ENCODE assay signal across 14 mouse cellular contexts in genomic region chr10:119483068-119483705, GRCm38 (mm10). TPM values are rescaled to one million over a fixed set of nuclear protein-coding genes. Genes with fewer than 3 reads are reported as not detected.
DNase-seq lines count a peak whose midpoint lies in the region; ATAC-seq lines count a peak whose summit lies in the region.
"Had no signal": no experiment of that assay in that cellular context is flagged by ENCODE, and none has a peak within 500 bp of the region (broad histone marks: within the 10 kb centered on the region; RNA-seq: fewer than 3 reads in every experiment).

No protein-coding gene starts in this region.

- H3K9me3 ChIP-seq in hindbrain, embryonic 11.5 days (ENCODE audit: control insufficient read depth, low read length) = no peaks in the 10 kb centered on the region
- no peaks in the 10 kb centered on the region for H3K9me3 ChIP-seq in limb, embryonic 10.5 days (replicated peaks)
- H3K9me3 ChIP-seq in midbrain, embryonic 16.5 days (replicated peaks; ENCODE audit: control insufficient read depth, low read length, poor library complexity, severe bottlenecking) = no peaks in the 10 kb centered on the region
- H3K9me3 ChIP-seq: embryonic facial prominence, embryonic 12.5 days; limb, embryonic 15.5 days had no signal

- no peaks in the 10 kb centered on the region for H3K27me3 ChIP-seq in hindbrain, embryonic 11.5 days (ENCODE audit: control insufficient read depth, insufficient read depth, low read length)
- H3K27me3 ChIP-seq in limb, embryonic 10.5 days (ENCODE audit: low read depth, poor library complexity, severe bottlenecking) = no peaks in the 10 kb centered on the region
- no peaks in the 10 kb centered on the region for H3K27me3 ChIP-seq in midbrain, embryonic 16.5 days (ENCODE audit: control insufficient read depth, insufficient read depth, low read depth, low read length)
- H3K27me3 ChIP-seq: embryonic facial prominence, embryonic 12.5 days; limb, embryonic 15.5 days had no signal

- no peak overlapping the region for H3K4me3 ChIP-seq in hindbrain, embryonic 11.5 days (ENCODE audit: low read depth, low read length)
- no peak overlapping the region for H3K4me3 ChIP-seq in limb, embryonic 10.5 days
- no peak overlapping the region for H3K4me3 ChIP-seq in midbrain, embryonic 16.5 days (ENCODE audit: low read depth, low read length)
- H3K4me3 ChIP-seq: embryonic facial prominence, embryonic 12.5 days; limb, embryonic 15.5 days had no signal

- ATAC-seq in hindbrain, embryonic 11.5 days (ENCODE audit: low FRiP score) = peak; percentile 25; the same call in 1 of the 2 replicates
- ATAC-seq in midbrain, embryonic 16.5 days = no peak

- peak; percentile 63 for DNase-seq in heart, adult 11 months
- DNase-seq in heart, adult 18-20 months = no peak
- peak; percentile 34 for DNase-seq in hindbrain, embryonic 11.5 days (ENCODE audit: low spot score)
- DNase-seq in limb, embryonic 10.5 days (ENCODE audit: low spot score) = no peak
- no peak for DNase-seq in kidney, postnatal 36 days
- no peak for DNase-seq in thymus, postnatal 0 days (ENCODE audit: low spot score)
- DNase-seq: adrenal gland, adult 8-10 months; cerebellum, adult 2 months; lung, adult 18-20 months had no signal

- 0 out of 2 replicates have a peak overlapping the region, but pooled peaks have one; percentile 7 for H3K4me2 ChIP-seq in hindbrain, embryonic 11.5 days (replicated peaks; ENCODE audit: low read depth, low read length)
- H3K4me2 ChIP-seq in midbrain, embryonic 16.5 days (ENCODE audit: low read length) = 0 out of 2 replicates have a peak overlapping the region, but pooled peaks have one; percentile 14
- H3K4me2 ChIP-seq: embryonic facial prominence, embryonic 12.5 days; limb, embryonic 15.5 days had no signal

- no peaks in the 10 kb centered on the region for H3K36me3 ChIP-seq in hindbrain, embryonic 11.5 days (ENCODE audit: control insufficient read depth, insufficient read depth, low read length)
- H3K36me3 ChIP-seq in limb, embryonic 10.5 days = no peaks in the 10 kb centered on the region
- no peaks in the 10 kb centered on the region for H3K36me3 ChIP-seq in midbrain, embryonic 16.5 days (ENCODE audit: control insufficient read depth, insufficient read depth, low read length)
- H3K36me3 ChIP-seq: embryonic facial prominence, embryonic 12.5 days; G1E; limb, embryonic 15.5 days had no signal

- no peak overlapping the region for H3K9ac ChIP-seq in hindbrain, embryonic 11.5 days (ENCODE audit: low read depth, low read length)
- no peak overlapping the region for H3K9ac ChIP-seq in midbrain, embryonic 16.5 days (ENCODE audit: low read depth, low read length)
- H3K9ac ChIP-seq: embryonic facial prominence, embryonic 12.5 days; limb, embryonic 15.5 days had no signal

- H3K4me1 ChIP-seq in hindbrain, embryonic 11.5 days (replicated peaks; ENCODE audit: control insufficient read depth, insufficient read depth, low read length) = peaks cover 5% of the 10 kb centered on the region
- H3K4me1 ChIP-seq in limb, embryonic 10.5 days = peaks cover 30% of the 10 kb centered on the region
- peaks cover 12% of the 10 kb centered on the region for H3K4me1 ChIP-seq in midbrain, embryonic 16.5 days (ENCODE audit: control insufficient read depth, insufficient read depth, low read length)

- no peak overlapping the region for H3K27ac ChIP-seq in hindbrain, embryonic 11.5 days (ENCODE audit: low read depth, low read length)
- H3K27ac ChIP-seq in limb, embryonic 10.5 days = peak overlapping the region; percentile 3; the same call in 1 of the 2 replicates
- H3K27ac ChIP-seq in midbrain, embryonic 16.5 days (ENCODE audit: low read length) = no peak overlapping the region
- H3K27ac ChIP-seq: embryonic facial prominence, embryonic 12.5 days; limb, embryonic 15.5 days; macrophage had no signal

- 43% methylated on average over 17 of the region's 17 CpGs for WGBS in hindbrain, embryonic 11.5 days
- WGBS in limb, embryonic 10.5 days = 64% methylated on average over 17 of the region's 17 CpGs
- WGBS in midbrain, embryonic 16.5 days = 43% methylated on average over 17 of the region's 17 CpGs

RNA-seq across cellular contexts. Expression of gene Grip1, which starts 29.6 kb away (rescaled TPM):
- under 1 TPM; 0.50 to 0.59 TPM for total RNA-seq in heart, adult 18-20 months (2021)
- 11.8 and 12.1 TPM in 2 replicates for polyA plus RNA-seq in hindbrain, embryonic 11.5 days (2014; fragmentation: Nextera tagmentation; extraction: Ambion mirVana)
- 2.0 and 2.8 TPM in 2 replicates for polyA plus RNA-seq in limb, embryonic 10.5 days (2016; fragmentation: Nextera tagmentation; extraction: Ambion mirVana)
- 19.0 and 19.7 TPM in 2 replicates for polyA plus RNA-seq in midbrain, embryonic 16.5 days (2015; fragmentation: Nextera tagmentation; extraction: Ambion mirVana)
- polyA plus RNA-seq in thymus, postnatal 0 days (2015; fragmentation: Nextera tagmentation; extraction: Ambion mirVana) = 0.49 and 0.92 TPM in 2 replicates
- polyA plus RNA-seq: G1E, macrophage had no signal

Comparison
In these comparisons a context has a peak if more than half of its experiments do, and no peak if none do; other contexts are left out.
1. DNase-seq: peak in heart, adult 11 months (single experiment) and hindbrain, embryonic 11.5 days (single experiment); none in heart, adult 18-20 months (0 of 2), limb, embryonic 10.5 days (single experiment), kidney, postnatal 36 days (0 of 2) and thymus, postnatal 0 days (single experiment).